Mouse (Mus musculus) hindbrain, embryonic 12.5 days (tissue): ENCODE measurements around the gene Iqcm. TPM values are rescaled to one million over a fixed set of nuclear protein-coding genes. Genes with fewer than 3 reads are reported as not detected.

Source experiments
- ATAC-seq: fragments of 200-750 bp; cut with Nextera tagmentation; 2 replicates; pipeline ENCODE4 v1.8.0; 2017; ENCODE audit warnings: moderate TSS enrichment; ENCODE audit not compliant: low FRiP score
- H3K27ac ChIP-seq: fragments of 300-500 bp; sonication (generic); 2 replicates; pipeline ENCODE4 v1.5.1; 2016; ENCODE audit warnings: mild to moderate bottlenecking
- H3K27me3 ChIP-seq: fragments of 300-500 bp; sonication (generic); 2 replicates; pipeline ENCODE4 v1.6.1; 2016; ENCODE audit warnings: mild to moderate bottlenecking
- H3K36me3 ChIP-seq: fragments of 300-500 bp; sonication (generic); 2 replicates; pipeline ENCODE4 v1.6.1; 2016; ENCODE audit warnings: mild to moderate bottlenecking
- H3K4me1 ChIP-seq: fragments of 300-500 bp; sonication (generic); 2 replicates; pipeline ENCODE4 v1.6.1; 2016
- H3K4me2 ChIP-seq: fragments of 300-500 bp; sonication (generic); replicated peaks from 2 replicates; pipeline ENCODE4 v1.6.1; 2016; ENCODE audit warnings: mild to moderate bottlenecking
- H3K4me3 ChIP-seq: fragments of 300-500 bp; sonication (generic); 2 replicates; pipeline ENCODE4 v1.5.1; 2016; ENCODE audit warnings: mild to moderate bottlenecking
- H3K9ac ChIP-seq: fragments of 300-500 bp; sonication (generic); 2 replicates; pipeline ENCODE4 v1.6.1; 2016; ENCODE audit warnings: mild to moderate bottlenecking, moderate library complexity
- H3K9me3 ChIP-seq: fragments of 300-500 bp; sonication (generic); replicated peaks from 2 replicates; pipeline ENCODE4 v1.6.1; 2016; ENCODE audit warnings: mild to moderate bottlenecking
- WGBS: fragments of 180-500 bp; shearing (Covaris S2); methylation state at CpG from one replicate; pipeline ENCODE4 v1.1.7; 2016; 5-methylcytosine and 5-hydroxymethylcytosine counted together
- polyA plus RNA-seq: library from polyadenylated mRNA; unstranded; fragments of >200 nt; fragmentation: Nextera tagmentation; extraction: Ambion mirVana; gene quantifications from 2 replicates; pipeline ENCODE4 v1.2.1, GENCODE M21; 2016

The Iqcm gene
- polyA plus RNA-seq, 1 experiment from 2014 or later: 0.10 TPM

DNA sequence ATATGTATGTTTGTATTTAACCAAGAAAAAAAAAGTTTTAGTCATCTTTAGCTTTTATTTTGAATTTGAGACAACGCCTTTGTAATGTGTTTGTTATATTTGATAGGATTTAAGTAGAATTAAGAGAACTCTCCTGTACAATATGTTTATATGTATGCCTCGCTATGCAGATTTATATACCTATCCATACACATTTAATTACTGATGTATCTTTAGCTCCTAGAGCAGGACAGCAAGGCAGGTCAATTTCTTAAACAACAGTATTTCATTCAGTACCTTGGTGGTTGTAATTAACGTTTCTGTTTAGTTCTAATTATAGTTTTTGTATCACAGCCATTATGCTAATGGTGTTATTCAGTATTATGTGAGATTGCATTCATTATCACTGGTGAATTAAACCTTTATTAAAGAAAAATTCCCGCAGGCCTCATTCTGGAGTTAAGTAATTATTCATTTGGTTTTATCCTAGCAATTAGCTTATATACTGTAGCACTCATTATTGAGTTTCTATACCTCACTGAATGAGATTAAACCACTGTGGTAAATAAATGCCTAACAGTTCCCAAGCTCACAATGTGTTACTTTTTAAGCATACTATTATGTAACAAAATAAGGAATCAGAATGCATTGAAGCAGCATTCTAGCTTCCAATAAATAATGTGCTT, 380.1 kb downstream of the Iqcm start:
- no peaks in the 10 kb centered on the region for H3K4me1 ChIP-seq
- H3K9ac ChIP-seq: no peak overlapping the region
- no peak overlapping the region for H3K4me2 ChIP-seq
- no peaks in the 10 kb centered on the region for H3K27me3 ChIP-seq
- H3K4me3 ChIP-seq: no peak overlapping the region
- H3K9me3 ChIP-seq: no peaks in the 10 kb centered on the region
- H3K27ac ChIP-seq: no peak overlapping the region
- no peaks in the 10 kb centered on the region for H3K36me3 ChIP-seq
- ATAC-seq: peak; percentile 77
- 71% methylated on average over 4 of the region's 4 CpGs for WGBS

GRCm38 (mm10) chr8:75835245-75835644, 386.8 kb downstream of the Iqcm start:
- Histone ChIP-seq H3K27me3 (no peaks in the 10 kb centered on the region), H3K4me3 (no peak overlapping the region), H3K9ac (no peak overlapping the region), H3K4me2 (no peak overlapping the region), H3K9me3 (no peaks in the 10 kb centered on the region), H3K27ac (no peak overlapping the region), H3K4me1 (no peaks in the 10 kb centered on the region), H3K36me3 (no peaks in the 10 kb centered on the region)
- 90% methylated on average over 2 of the region's 2 CpGs for WGBS
- ATAC-seq: no peak

- Histone ChIP-seq H3K4me2 (no peak overlapping the region), H3K4me1 (0 out of 2 replicates have a peak, but pooled peaks cover 4% of the 10 kb centered on the region), H3K36me3 (no peaks in the 10 kb centered on the region), H3K4me3 (no peak overlapping the region), H3K9ac (no peak overlapping the region), H3K27ac (no peak overlapping the region), H3K27me3 (no peaks in the 10 kb centered on the region), H3K9me3 (no peaks in the 10 kb centered on the region)
- ATAC-seq: peak; percentile 72
- WGBS: 56% methylated on average over 15 of the region's 15 CpGs
Observed at GRCm38 (mm10) chr8:75917603-75918344, 469.3 kb downstream of the Iqcm start.

DNA sequence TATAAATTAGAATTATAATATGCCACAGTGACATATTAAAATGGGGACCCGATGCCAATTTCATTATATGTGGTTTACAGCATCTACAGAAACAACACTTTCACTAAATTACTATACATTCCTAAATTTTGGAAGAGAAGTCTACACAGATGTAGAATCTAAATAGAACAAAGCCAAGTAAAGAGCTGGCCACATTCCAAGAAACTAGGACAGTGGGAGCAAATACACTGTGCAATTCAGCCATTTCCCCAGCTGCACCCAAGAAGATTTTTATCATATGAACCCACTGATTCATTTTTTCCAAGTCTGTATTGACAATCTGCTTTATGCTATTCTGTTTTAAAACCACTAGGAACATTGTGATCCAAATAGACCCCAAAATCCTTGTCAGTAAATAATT, 500.7 kb downstream of the Iqcm start:
- Histone ChIP-seq H3K9ac (no peak overlapping the region), H3K27me3 (no peaks in the 10 kb centered on the region), H3K36me3 (no peaks in the 10 kb centered on the region), H3K27ac (no peak overlapping the region), H3K4me3 (no peak overlapping the region), H3K9me3 (no peaks in the 10 kb centered on the region), H3K4me2 (no peak overlapping the region), H3K4me1 (no peaks in the 10 kb centered on the region)
- ATAC-seq: no peak
- 86% methylated on average over 1 of the region's 1 CpGs for WGBS

- Histone ChIP-seq H3K9ac (no peak overlapping the region), H3K4me3 (no peak overlapping the region), H3K4me2 (no peak overlapping the region), H3K27ac (no peak overlapping the region), H3K36me3 (no peaks in the 10 kb centered on the region), H3K9me3 (no peaks in the 10 kb centered on the region), H3K27me3 (no peaks in the 10 kb centered on the region), H3K4me1 (no peaks in the 10 kb centered on the region)
- 72% methylated on average over 2 of the region's 2 CpGs for WGBS
- peak; percentile 88 for ATAC-seq
Observed at GRCm38 (mm10) chr8:75956016-75956415, 507.5 kb downstream of the Iqcm start.

GRCm38 (mm10) chr8:76018501-76018900, 570.0 kb downstream of the Iqcm start:
- WGBS: 90% methylated on average over 4 of the region's 4 CpGs
- H3K4me1 ChIP-seq: no peaks in the 10 kb centered on the region
- no peak overlapping the region for H3K4me2 ChIP-seq
- H3K9ac ChIP-seq: no peak overlapping the region
- no peak overlapping the region for H3K4me3 ChIP-seq
- ATAC-seq: no peak
- no peaks in the 10 kb centered on the region for H3K36me3 ChIP-seq
- no peaks in the 10 kb centered on the region for H3K27me3 ChIP-seq
- no peak overlapping the region for H3K27ac ChIP-seq
- no peaks in the 10 kb centered on the region for H3K9me3 ChIP-seq

Other genes starting within 250 kb of the Iqcm start
- gene Rasd2, start 234.8 kb upstream of the Iqcm start, polyA plus RNA-seq: 0.79 and 0.96 TPM in 2 replicates
- not detected in 2 replicates for gene Gm10358, start 42.1 kb upstream of the Iqcm start, polyA plus RNA-seq